Mouse (Mus musculus) cerebellum, adult 2 months (tissue): ENCODE data around the gene Lce1a1. TPM values are rescaled to one million over a fixed set of nuclear protein-coding genes. Genes with fewer than 3 reads are reported as not detected.
"Not testable (repeated sequence)": the region's sequence is repeated elsewhere in the genome, so short reads cannot be mapped to it uniquely, and the experiment has no call there.

Source experiments
- DNase-seq, 2 experiments: peaks; one replicate each; pipeline ENCODE4 v3.0.0; 2021
- H3K27ac ChIP-seq: fragments of 200-500 bp; 2 replicates; pipeline ENCODE4 v1.5.1; 2012; ENCODE audit warnings: low read length, control low read depth, inconsistent platforms; ENCODE audit not compliant: insufficient read depth
- H3K27me3 ChIP-seq: fragments of 200-500 bp; 2 replicates; pipeline ENCODE4 v1.6.1; 2012; ENCODE audit warnings: inconsistent platforms, mild to moderate bottlenecking, low read length, moderate library complexity; ENCODE audit not compliant: control insufficient read depth, insufficient read depth
- H3K4me1 ChIP-seq: fragments of 200-500 bp; 2 replicates; pipeline ENCODE4 v1.6.1; 2011; ENCODE audit warnings: low read length; ENCODE audit not compliant: control insufficient read depth, insufficient read depth
- H3K4me3 ChIP-seq: fragments of 200-500 bp; replicated peaks from 2 replicates; pipeline ENCODE3; 2011; ENCODE audit warnings: mild to moderate bottlenecking, low read depth, low read length, control low read depth; ENCODE audit not compliant: insufficient read depth
- CTCF ChIP-seq: fragments of 200-500 bp; IDR thresholded peaks from 2 replicates; pipeline ENCODE4 v1.5.1; 2011; ENCODE audit warnings: low read depth, mild to moderate bottlenecking, control low read depth, low read length, moderate library complexity, borderline replicate concordance; ENCODE audit not compliant: insufficient read depth
- POLR2A ChIP-seq: fragments of 200-500 bp; IDR thresholded peaks from 2 replicates; pipeline ENCODE4 v1.6.1; 2011; ENCODE audit warnings: low read length, control low read depth, borderline replicate concordance; ENCODE audit not compliant: insufficient read depth
- WGBS: fragments of 180-500 bp; shearing (Covaris S2); methylation state at CpG from one replicate; pipeline ENCODE4 v1.1.7; 2018; 5-methylcytosine and 5-hydroxymethylcytosine counted together
- polyA plus RNA-seq: library from polyadenylated mRNA; depleted of rRNA; stranded (reverse); fragments of >200 nt; gene quantifications from 2 replicates; pipeline ENCODE4 v1.2.3, GENCODE M21; 2012; rRNA removed

Lce1a1 gene
- not detected in 2 replicates for polyA plus RNA-seq

- 92% methylated on average over 1 of the region's 1 CpGs for WGBS
- no peaks in the 10 kb centered on the region for H3K4me1 ChIP-seq
- TF ChIP-seq POLR2A (no peak), CTCF (no peak)
- H3K4me3 ChIP-seq, result no peak within 1 kb of the TSS
- DNase-seq, result no peak
- no peaks in the 10 kb centered on the region for H3K27me3 ChIP-seq
- H3K27ac ChIP-seq, result no peak within 1 kb of the TSS
These were observed at the start of gene Lce1a1 for GRCm38 (mm10) chr3:92648207-92648606. Gene Lce1a1, minus strand, starts transcription at chr3:92648307.

- no peak for DNase-seq
- Histone ChIP-seq H3K4me1 (no peaks in the 10 kb centered on the region), H3K27ac (no peak overlapping the region), H3K4me3 (no peak overlapping the region), H3K27me3 (no peaks in the 10 kb centered on the region)
- WGBS, result 13% methylated on average over 1 of the region's 1 CpGs
- no peak for TF ChIP-seq CTCF
- no peak for TF ChIP-seq POLR2A
These were observed 46.5 kb upstream of the Lce1a1 start for GRCm38 (mm10) chr3:92694613-92695012.

- TF ChIP-seq CTCF (no peak), POLR2A (no peak)
- no peak overlapping the region for H3K27ac ChIP-seq
- H3K4me1 ChIP-seq, result no peaks in the 10 kb centered on the region
- H3K27me3 ChIP-seq, result no peaks in the 10 kb centered on the region
- DNase-seq, result no peak
- H3K4me3 ChIP-seq, result no peak overlapping the region
These were observed 43.6 kb upstream of the Lce1a1 start for GRCm38 (mm10) chr3:92691688-92692087.

- not testable (repeated sequence) for H3K4me1 ChIP-seq, H3K27ac ChIP-seq, H3K27me3 ChIP-seq, H3K4me3 ChIP-seq
- peak; percentile 37 for DNase-seq
- 83% methylated on average over 16 of the region's 16 CpGs for WGBS
These were observed 41.0 kb upstream of the Lce1a1 start for GRCm38 (mm10) chr3:92689154-92689553.

GRCm38 (mm10) chr3:92687110-92687509 is 39.0 kb upstream of the Lce1a1 start, which contains the start of gene Lce1d:
Gene Lce1d, minus strand, starts transcription at chr3:92687210.
- TF ChIP-seq POLR2A (no peak), CTCF (no peak)

GRCm38 (mm10) chr3:92678947-92679346 is 30.8 kb upstream of the Lce1a1 start, which contains the start of gene Lce1c:
Gene Lce1c, plus strand, starts transcription at chr3:92679247.
- no peak within 1 kb of the TSS for H3K4me3 ChIP-seq
- no peaks in the 10 kb centered on the region for H3K27me3 ChIP-seq
- H3K4me1 ChIP-seq, result no peaks in the 10 kb centered on the region
- 84% methylated on average over 4 of the region's 4 CpGs for WGBS
- no peak for TF ChIP-seq POLR2A
- DNase-seq, result no peak
- H3K27ac ChIP-seq, result no peak within 1 kb of the TSS

More at GRCm38 (mm10) chr3:92687110-92687509, 39.0 kb upstream of the Lce1a1 start, which contains the start of gene Lce1d:
- no peak within 1 kb of the TSS for H3K4me3 ChIP-seq
- no peak for DNase-seq
- no peaks in the 10 kb centered on the region for H3K27me3 ChIP-seq
- H3K4me1 ChIP-seq, result no peaks in the 10 kb centered on the region
- WGBS, result 73% methylated on average over 2 of the region's 2 CpGs
- no peak within 1 kb of the TSS for H3K27ac ChIP-seq

GRCm38 (mm10) chr3:92670215-92670614 is 22.1 kb upstream of the Lce1a1 start, which contains the start of gene Lce1a2:
Gene Lce1a2, minus strand, starts transcription at chr3:92670315.
- DNase-seq, result no peak
- H3K4me1 ChIP-seq, result no peaks in the 10 kb centered on the region
- no peak within 1 kb of the TSS for H3K4me3 ChIP-seq
- no peak for TF ChIP-seq POLR2A
- no peak for TF ChIP-seq CTCF
- no peaks in the 10 kb centered on the region for H3K27me3 ChIP-seq
- H3K27ac ChIP-seq, result no peak within 1 kb of the TSS

- no peak for TF ChIP-seq CTCF
- TF ChIP-seq POLR2A, result no peak
These were observed 8.7 kb upstream of the Lce1a1 start, which contains the start of gene Lce1b for GRCm38 (mm10) chr3:92656826-92657225. Gene Lce1b, minus strand, starts transcription at chr3:92656926.

More at GRCm38 (mm10) chr3:92656826-92657225, 8.7 kb upstream of the Lce1a1 start, which contains the start of gene Lce1b:
- Histone ChIP-seq H3K4me3 (no peak within 1 kb of the TSS), H3K27ac (no peak within 1 kb of the TSS), H3K27me3 (no peaks in the 10 kb centered on the region), H3K4me1 (no peaks in the 10 kb centered on the region)
- DNase-seq, result no peak
